Mouse (Mus musculus): ENCODE results near the gene Ltb. TPM values are rescaled to one million over a fixed set of nuclear protein-coding genes. Genes with fewer than 3 reads are reported as not detected.
"Not testable (repeated sequence)": the region's sequence is repeated elsewhere in the genome, so short reads cannot be mapped to it uniquely, and the experiment has no call there.

The Ltb gene
- polyA plus RNA-seq, 1 experiment from 2014 or later = 0.48 TPM

GRCm38 (mm10) chr17:35226561-35227046 lies 32.4 kb downstream of the Ltb start:
- H3K36me3 ChIP-seq (replicated peaks; ENCODE audit: control insufficient read depth, insufficient read depth, low read depth, low read length) = peaks cover 4% of the 10 kb centered on the region

GRCm38 (mm10) chr17:35231022-35231421 lies 36.8 kb downstream of the Ltb start:
- ATAC-seq (replicated peaks; ENCODE audit: insufficient number of reproducible peaks, low FRiP score, low TSS enrichment, low read depth) (no peak), DNase-seq (ENCODE audit: low spot score) (no peak)
- H3K9me3 ChIP-seq (replicated peaks; ENCODE audit: control insufficient read depth, low read length) = no peaks in the 10 kb centered on the region
- 91% methylated on average over 10 of the region's 10 CpGs for WGBS
- H3K27me3 ChIP-seq (ENCODE audit: control insufficient read depth, insufficient read depth, low read length) = no peaks in the 10 kb centered on the region
- H3K27ac ChIP-seq (replicated peaks; ENCODE audit: low read depth, low read length) = no peak overlapping the region
- H3K4me1 ChIP-seq (ENCODE audit: control insufficient read depth, insufficient read depth, low read length) = no peaks in the 10 kb centered on the region
- no peak overlapping the region for H3K4me3 ChIP-seq (ENCODE audit: low read depth, low read length)
- H3K4me2 ChIP-seq (ENCODE audit: low read depth, low read length) = no peak overlapping the region
- no peaks in the 10 kb centered on the region; the same call in 1 of the 2 replicates for H3K36me3 ChIP-seq (replicated peaks; ENCODE audit: control insufficient read depth, insufficient read depth, low read depth, low read length)
- no peak overlapping the region for H3K9ac ChIP-seq (replicated peaks; ENCODE audit: low read length)

More at GRCm38 (mm10) chr17:35226561-35227046, 32.4 kb downstream of the Ltb start:
- 80% methylated on average over 14 of the region's 14 CpGs for WGBS
- H3K4me2 ChIP-seq (ENCODE audit: low read depth, low read length) = no peak overlapping the region
- no peak overlapping the region for H3K27ac ChIP-seq (replicated peaks; ENCODE audit: low read depth, low read length)
- no peaks in the 10 kb centered on the region for H3K4me1 ChIP-seq (ENCODE audit: control insufficient read depth, insufficient read depth, low read length)
- DNase-seq (ENCODE audit: low spot score) = no peak
- H3K4me3 ChIP-seq (ENCODE audit: low read depth, low read length) = no peak overlapping the region
- no peak overlapping the region for H3K9ac ChIP-seq (replicated peaks; ENCODE audit: low read length)
- no peaks in the 10 kb centered on the region for H3K9me3 ChIP-seq (replicated peaks; ENCODE audit: control insufficient read depth, low read length)
- no peaks in the 10 kb centered on the region for H3K27me3 ChIP-seq (ENCODE audit: control insufficient read depth, insufficient read depth, low read length)
- ATAC-seq (replicated peaks; ENCODE audit: insufficient number of reproducible peaks, low FRiP score, low TSS enrichment, low read depth) = no peak

GRCm38 (mm10) chr17:35232043-35232442 lies 37.8 kb downstream of the Ltb start:
- no peaks in the 10 kb centered on the region for H3K4me1 ChIP-seq (ENCODE audit: control insufficient read depth, insufficient read depth, low read length)
- 14% methylated on average over 12 of the region's 12 CpGs for WGBS
- H3K36me3 ChIP-seq (replicated peaks; ENCODE audit: control insufficient read depth, insufficient read depth, low read depth, low read length) = no peaks in the 10 kb centered on the region; the same call in 1 of the 2 replicates
- H3K4me3 ChIP-seq (ENCODE audit: low read depth, low read length) = no peak overlapping the region
- H3K27me3 ChIP-seq (ENCODE audit: control insufficient read depth, insufficient read depth, low read length) = no peaks in the 10 kb centered on the region
- no peak overlapping the region for H3K27ac ChIP-seq (replicated peaks; ENCODE audit: low read depth, low read length)
- no peaks in the 10 kb centered on the region for H3K9me3 ChIP-seq (replicated peaks; ENCODE audit: control insufficient read depth, low read length)
- peak; percentile 92 for DNase-seq (ENCODE audit: low spot score)
- H3K4me2 ChIP-seq (ENCODE audit: low read depth, low read length) = no peak overlapping the region
- H3K9ac ChIP-seq (replicated peaks; ENCODE audit: low read length) = no peak overlapping the region
- ATAC-seq (replicated peaks; ENCODE audit: insufficient number of reproducible peaks, low FRiP score, low TSS enrichment, low read depth) = no peak

- DNase-seq (ENCODE audit: low spot score) (no peak), ATAC-seq (replicated peaks; ENCODE audit: insufficient number of reproducible peaks, low FRiP score, low TSS enrichment, low read depth) (no peak)
- H3K9me3 ChIP-seq (replicated peaks; ENCODE audit: control insufficient read depth, low read length) = no peaks in the 10 kb centered on the region
- no peak overlapping the region for H3K27ac ChIP-seq (replicated peaks; ENCODE audit: low read depth, low read length)
- H3K4me1 ChIP-seq (ENCODE audit: control insufficient read depth, insufficient read depth, low read length) = no peaks in the 10 kb centered on the region
- H3K9ac ChIP-seq (replicated peaks; ENCODE audit: low read length) = no peak overlapping the region
- H3K4me2 ChIP-seq (ENCODE audit: low read depth, low read length) = no peak overlapping the region
- H3K27me3 ChIP-seq (ENCODE audit: control insufficient read depth, insufficient read depth, low read length) = no peaks in the 10 kb centered on the region
- WGBS = 85% methylated on average over 5 of the region's 5 CpGs
- H3K36me3 ChIP-seq (replicated peaks; ENCODE audit: control insufficient read depth, insufficient read depth, low read depth, low read length) = no peaks in the 10 kb centered on the region; the same call in 1 of the 2 replicates
- H3K4me3 ChIP-seq (ENCODE audit: low read depth, low read length) = no peak overlapping the region
Measured at GRCm38 (mm10) chr17:35232659-35233058, 38.4 kb downstream of the Ltb start.

GRCm38 (mm10) chr17:35233114-35233980 lies 39.1 kb downstream of the Ltb start, which contains the start of gene Atp6v1g2:
TSS of gene Atp6v1g2 (plus strand) at chr17:35233660.
- DNase-seq (ENCODE audit: low spot score) = no peak
- no peak for ATAC-seq (replicated peaks; ENCODE audit: insufficient number of reproducible peaks, low FRiP score, low TSS enrichment, low read depth)
- 79% methylated on average over 18 of the region's 18 CpGs for WGBS
- no peak within 1 kb of the TSS for H3K27ac ChIP-seq (replicated peaks; ENCODE audit: low read depth, low read length)
- H3K36me3 ChIP-seq (replicated peaks; ENCODE audit: control insufficient read depth, insufficient read depth, low read depth, low read length) = no peaks in the 10 kb centered on the region; the same call in 1 of the 2 replicates
- no peak within 1 kb of the TSS; the same call in 1 of the 2 replicates for H3K9ac ChIP-seq (replicated peaks; ENCODE audit: low read length)
- H3K27me3 ChIP-seq (ENCODE audit: control insufficient read depth, insufficient read depth, low read length) = no peaks in the 10 kb centered on the region
- H3K4me3 ChIP-seq (ENCODE audit: low read depth, low read length) = no peak within 1 kb of the TSS
- no peaks in the 10 kb centered on the region for H3K4me1 ChIP-seq (ENCODE audit: control insufficient read depth, insufficient read depth, low read length)
- no peaks in the 10 kb centered on the region for H3K9me3 ChIP-seq (replicated peaks; ENCODE audit: control insufficient read depth, low read length)
- H3K4me2 ChIP-seq (ENCODE audit: low read depth, low read length) = no peak within 1 kb of the TSS

- H3K4me3 ChIP-seq (ENCODE audit: low read depth, low read length); H3K9ac ChIP-seq (replicated peaks; ENCODE audit: low read length); H3K4me1 ChIP-seq (ENCODE audit: control insufficient read depth, insufficient read depth, low read length); H3K27ac ChIP-seq (replicated peaks; ENCODE audit: low read depth, low read length); DNase-seq (ENCODE audit: low spot score); H3K4me2 ChIP-seq (ENCODE audit: low read depth, low read length); H3K27me3 ChIP-seq (ENCODE audit: control insufficient read depth, insufficient read depth, low read length); ATAC-seq (replicated peaks; ENCODE audit: insufficient number of reproducible peaks, low FRiP score, low TSS enrichment, low read depth); H3K9me3 ChIP-seq (replicated peaks; ENCODE audit: control insufficient read depth, low read length); H3K36me3 ChIP-seq (replicated peaks; ENCODE audit: control insufficient read depth, insufficient read depth, low read depth, low read length): not testable (repeated sequence)
- WGBS = 88% methylated on average over 7 of the region's 7 CpGs
Measured at GRCm38 (mm10) chr17:35234090-35234489, 39.9 kb downstream of the Ltb start.

- Histone ChIP-seq H3K36me3 (replicated peaks; ENCODE audit: control insufficient read depth, insufficient read depth, low read depth, low read length) (no peaks in the 10 kb centered on the region), H3K4me1 (ENCODE audit: control insufficient read depth, insufficient read depth, low read length) (no peaks in the 10 kb centered on the region), H3K4me3 (ENCODE audit: low read depth, low read length) (peak overlapping the region; percentile 51), H3K9me3 (replicated peaks; ENCODE audit: control insufficient read depth, low read length) (no peaks in the 10 kb centered on the region), H3K27ac (replicated peaks; ENCODE audit: low read depth, low read length) (peak overlapping the region; percentile 87), H3K4me2 (ENCODE audit: low read depth, low read length) (peak overlapping the region; percentile 90), H3K27me3 (ENCODE audit: control insufficient read depth, insufficient read depth, low read length) (no peaks in the 10 kb centered on the region), H3K9ac (replicated peaks; ENCODE audit: low read length) (peak overlapping the region; percentile 95)
- WGBS = 8% methylated on average over 29 of the region's 31 CpGs
- ATAC-seq (replicated peaks; ENCODE audit: insufficient number of reproducible peaks, low FRiP score, low TSS enrichment, low read depth) (no peak), DNase-seq (ENCODE audit: low spot score) (peak; percentile 69)
Measured at GRCm38 (mm10) chr17:35234903-35235302, 40.7 kb downstream of the Ltb start.
